Mouse (Mus musculus): Measurements from ENCODE around the gene Fancd2os.

- no peak for TF ChIP-seq GATA1 (IDR thresholded peaks at IDR 0.05; ENCODE audit: borderline replicate concordance, low read length)
- no peak for TF ChIP-seq FLI1 (IDR thresholded peaks at IDR 0.05; ENCODE audit: low read length)
These were observed 24.5 kb downstream of the Fancd2os start for GRCm38 (mm10) chr6:113576044-113576443.

Data from megakaryocyte, embryonic 14.5 days (primary cell).